26 mouse cellular contexts compared by ENCODE assay signal in the genomic region with DNA sequence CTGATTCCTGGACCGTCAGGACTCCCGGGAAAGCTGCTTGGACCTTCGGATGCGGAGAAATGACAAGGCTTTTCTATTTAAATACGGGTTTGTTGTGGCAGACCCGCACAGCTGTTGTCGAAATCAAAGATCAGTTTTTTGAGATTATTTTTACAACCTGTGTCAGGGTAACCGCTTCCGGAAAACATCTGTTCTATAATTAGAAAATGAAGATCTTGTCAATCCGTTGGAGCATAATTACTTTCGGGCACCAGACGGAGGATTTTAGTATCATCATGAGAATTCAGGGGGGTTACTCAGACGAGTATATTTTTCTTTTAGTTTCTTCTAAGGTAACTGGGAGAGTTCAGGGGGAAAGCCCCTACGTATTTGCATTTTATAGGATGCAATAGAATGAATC. TPM values are rescaled to one million over a fixed set of nuclear protein-coding genes. Genes with fewer than 3 reads are reported as not detected.
"Had no signal": no experiment of that assay in that cellular context is flagged by ENCODE, and none has a peak within 500 bp of the region (broad histone marks: within the 10 kb centered on the region; RNA-seq: fewer than 3 reads in every experiment).

No protein-coding gene starts in this region.

- ATAC-seq: liver, embryonic 12.5 days; midbrain, embryonic 13.5 days; midbrain, embryonic 16.5 days had no signal

- H3K4me1 ChIP-seq: kidney, embryonic 15.5 days; limb, embryonic 12.5 days; limb, embryonic 15.5 days; liver, embryonic 12.5 days; liver, embryonic 15.5 days; lung, embryonic 15.5 days; midbrain, embryonic 10.5 days; midbrain, embryonic 13.5 days; neural tube, embryonic 12.5 days; stomach, embryonic 15.5 days had no signal

- DNase-seq: kidney, adult 8-10 months; kidney, postnatal 10 days; kidney, postnatal 36 days; layer of hippocampus, postnatal 36 days; left cerebral cortex, postnatal 4 days; lung, adult 18-20 months; lung, postnatal 10 days; lung, postnatal 36 days; retina, postnatal 1 day; right cerebral cortex, postnatal 25 days; spleen, adult 18-20 months; thymus, postnatal 4 days had no signal

- H3K9me3 ChIP-seq: kidney, embryonic 15.5 days; limb, embryonic 15.5 days; liver, embryonic 12.5 days; liver, embryonic 15.5 days; lung, embryonic 15.5 days; midbrain, embryonic 10.5 days; midbrain, embryonic 13.5 days; neural tube, embryonic 12.5 days; stomach, embryonic 15.5 days had no signal

- H3K27me3 ChIP-seq: kidney, embryonic 15.5 days; limb, embryonic 12.5 days; limb, embryonic 15.5 days; liver, embryonic 12.5 days; liver, embryonic 15.5 days; lung, embryonic 15.5 days; midbrain, embryonic 13.5 days; neural tube, embryonic 12.5 days; stomach, embryonic 15.5 days had no signal

- H3K4me3 ChIP-seq: kidney, embryonic 15.5 days; left cerebral cortex, adult 2 months; limb, embryonic 12.5 days; limb, embryonic 15.5 days; liver, embryonic 12.5 days; liver, embryonic 15.5 days; lung, embryonic 15.5 days; megakaryocyte, embryonic 14.5 days; midbrain, embryonic 10.5 days; midbrain, embryonic 13.5 days; myocyte; neural tube, embryonic 12.5 days; stomach, embryonic 15.5 days had no signal

- H3K27ac ChIP-seq: kidney, embryonic 15.5 days; left cerebral cortex, adult 2 months; limb, embryonic 12.5 days; limb, embryonic 15.5 days; liver, embryonic 12.5 days; liver, embryonic 15.5 days; lung, embryonic 15.5 days; midbrain, embryonic 10.5 days; midbrain, embryonic 13.5 days; neural tube, embryonic 12.5 days; stomach, embryonic 15.5 days had no signal

- H3K4me2 ChIP-seq: kidney, embryonic 15.5 days; limb, embryonic 12.5 days; limb, embryonic 15.5 days; liver, embryonic 12.5 days; liver, embryonic 15.5 days; lung, embryonic 15.5 days; midbrain, embryonic 13.5 days; neural tube, embryonic 12.5 days; stomach, embryonic 15.5 days had no signal

- H3K9ac ChIP-seq: kidney, embryonic 15.5 days; limb, embryonic 12.5 days; limb, embryonic 15.5 days; liver, embryonic 12.5 days; liver, embryonic 15.5 days; lung, embryonic 15.5 days; midbrain, embryonic 13.5 days; neural tube, embryonic 12.5 days; stomach, embryonic 15.5 days had no signal

- H3K36me3 ChIP-seq: kidney, embryonic 15.5 days; limb, embryonic 12.5 days; limb, embryonic 15.5 days; liver, embryonic 12.5 days; liver, embryonic 15.5 days; lung, embryonic 15.5 days; midbrain, embryonic 10.5 days; midbrain, embryonic 13.5 days; neural tube, embryonic 12.5 days; stomach, embryonic 15.5 days had no signal

RNA-seq across cellular contexts. Expression of a gene that starts 57.7 kb away (rescaled TPM):
- polyA plus RNA-seq: kidney, embryonic 15.5 days; limb, embryonic 12.5 days; limb, embryonic 15.5 days; liver, embryonic 12.5 days; liver, embryonic 15.5 days; lung, embryonic 15.5 days; midbrain, embryonic 10.5 days; midbrain, embryonic 13.5 days; midbrain, embryonic 16.5 days; neural tube, embryonic 12.5 days; stomach, embryonic 15.5 days had no signal
